Mouse (Mus musculus): ENCODE measurements around the gene Mecom.
A peak's percentile ranks its signal among the peaks of the same experiment; 100 is the strongest.

- peak; percentile 58 for TF ChIP-seq CTCF (IDR thresholded peaks at IDR 0.05; ENCODE audit: borderline replicate concordance, insufficient read depth, low read depth, low read length)
- TF ChIP-seq POLR2A (IDR thresholded peaks at IDR 0.05; ENCODE audit: borderline replicate concordance, insufficient read depth, low read length), result no peak
Observed at GRCm38 (mm10) chr3:30014962-30015660, 532.7 kb downstream of the Mecom start.
